Mouse (Mus musculus) hindbrain, embryonic 12.5 days (tissue): ENCODE results near the gene Mast4. TPM values are rescaled to one million over a fixed set of nuclear protein-coding genes. Genes with fewer than 3 reads are reported as not detected.

Source experiments
- ATAC-seq: fragments of 200-750 bp; cut with Nextera tagmentation; 2 replicates; pipeline ENCODE4 v1.8.0; 2017; ENCODE audit warnings: moderate TSS enrichment; ENCODE audit not compliant: low FRiP score
- H3K27ac ChIP-seq: fragments of 300-500 bp; sonication (generic); 2 replicates; pipeline ENCODE4 v1.5.1; 2016; ENCODE audit warnings: mild to moderate bottlenecking
- H3K27me3 ChIP-seq: fragments of 300-500 bp; sonication (generic); 2 replicates; pipeline ENCODE4 v1.6.1; 2016; ENCODE audit warnings: mild to moderate bottlenecking
- H3K36me3 ChIP-seq: fragments of 300-500 bp; sonication (generic); 2 replicates; pipeline ENCODE4 v1.6.1; 2016; ENCODE audit warnings: mild to moderate bottlenecking
- H3K4me1 ChIP-seq: fragments of 300-500 bp; sonication (generic); 2 replicates; pipeline ENCODE4 v1.6.1; 2016
- H3K4me2 ChIP-seq: fragments of 300-500 bp; sonication (generic); replicated peaks from 2 replicates; pipeline ENCODE4 v1.6.1; 2016; ENCODE audit warnings: mild to moderate bottlenecking
- H3K4me3 ChIP-seq: fragments of 300-500 bp; sonication (generic); 2 replicates; pipeline ENCODE4 v1.5.1; 2016; ENCODE audit warnings: mild to moderate bottlenecking
- H3K9ac ChIP-seq: fragments of 300-500 bp; sonication (generic); 2 replicates; pipeline ENCODE4 v1.6.1; 2016; ENCODE audit warnings: mild to moderate bottlenecking, moderate library complexity
- H3K9me3 ChIP-seq: fragments of 300-500 bp; sonication (generic); replicated peaks from 2 replicates; pipeline ENCODE4 v1.6.1; 2016; ENCODE audit warnings: mild to moderate bottlenecking
- WGBS: fragments of 180-500 bp; shearing (Covaris S2); methylation state at CpG from one replicate; pipeline ENCODE4 v1.1.7; 2016; 5-methylcytosine and 5-hydroxymethylcytosine counted together
- polyA plus RNA-seq: library from polyadenylated mRNA; unstranded; fragments of >200 nt; fragmentation: Nextera tagmentation; extraction: Ambion mirVana; gene quantifications from 2 replicates; pipeline ENCODE4 v1.2.1, GENCODE M21; 2016

Mast4 gene
- polyA plus RNA-seq, 1 experiment from 2014 or later, result 38.2 TPM

DNA sequence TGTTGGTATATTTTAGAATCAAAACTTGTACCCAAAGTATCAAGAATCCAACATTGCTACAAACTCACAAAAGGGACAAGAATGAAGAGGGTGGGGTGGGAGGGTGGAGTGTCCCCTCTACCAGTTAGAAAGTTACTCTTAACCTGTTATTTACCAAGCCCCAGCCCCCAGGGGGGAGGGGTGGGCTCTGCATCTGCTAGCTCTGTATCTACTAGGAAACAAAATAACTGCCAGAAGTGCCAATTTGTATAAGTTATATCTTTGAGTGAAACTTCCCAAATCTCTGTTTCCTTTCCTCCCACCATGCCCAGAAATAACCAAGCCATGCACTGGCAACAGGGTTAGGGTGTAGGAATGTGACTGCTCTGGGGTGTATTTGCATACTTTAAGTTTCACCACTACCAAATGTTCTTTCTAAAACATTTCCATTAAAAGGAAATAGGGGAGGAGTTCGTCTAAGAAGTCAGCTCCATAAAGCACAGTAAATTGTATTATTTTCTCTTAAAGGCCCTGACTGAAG, 130.9 kb downstream of the Mast4 start:
- no peak overlapping the region for H3K4me2 ChIP-seq
- H3K36me3 ChIP-seq, result no peaks in the 10 kb centered on the region
- peaks cover 8% of the 10 kb centered on the region for H3K4me1 ChIP-seq
- H3K9me3 ChIP-seq, result no peaks in the 10 kb centered on the region
- no peak overlapping the region for H3K9ac ChIP-seq
- 59% methylated on average over 1 of the region's 1 CpGs for WGBS
- no peak for ATAC-seq
- no peak overlapping the region for H3K27ac ChIP-seq
- no peak overlapping the region for H3K4me3 ChIP-seq
- no peaks in the 10 kb centered on the region for H3K27me3 ChIP-seq

DNA sequence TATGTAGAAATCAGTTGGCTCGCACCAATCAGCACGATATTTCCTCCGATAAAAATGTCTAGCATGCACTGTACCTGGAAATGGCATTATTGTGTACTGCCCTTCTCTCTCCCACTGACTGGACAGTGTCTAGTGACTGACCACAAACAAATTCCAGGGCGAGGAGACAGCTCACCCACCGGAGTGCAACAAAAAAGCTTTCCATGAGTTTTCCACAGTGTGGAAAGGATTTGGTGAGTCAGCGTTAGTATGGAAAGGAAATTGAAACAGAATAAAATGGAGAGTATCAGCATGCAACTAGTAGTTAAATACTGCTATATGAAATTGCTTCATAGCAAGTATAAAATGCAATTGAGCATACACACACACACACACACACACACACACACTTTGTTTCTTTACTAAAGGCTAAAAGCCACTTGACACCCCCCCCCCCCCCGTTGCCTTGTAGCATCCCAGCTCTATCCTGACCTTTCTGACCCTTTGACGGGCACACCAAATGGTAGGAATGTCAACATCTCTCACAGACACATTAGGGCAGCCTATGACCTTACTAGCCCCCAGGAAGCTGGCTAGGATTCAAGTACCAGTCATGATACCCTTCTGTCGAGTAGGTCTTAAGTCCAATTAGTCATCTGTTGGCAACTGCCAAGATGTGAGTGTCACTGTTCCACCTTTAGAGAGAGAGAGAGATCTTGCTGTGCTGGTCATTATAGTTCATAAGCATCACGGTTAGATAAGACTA, 133.1 kb downstream of the Mast4 start:
- Histone ChIP-seq H3K4me1 (peaks cover 14% of the 10 kb centered on the region), H3K27ac (no peak overlapping the region), H3K4me2 (no peak overlapping the region), H3K9me3 (no peaks in the 10 kb centered on the region), H3K9ac (no peak overlapping the region), H3K27me3 (no peaks in the 10 kb centered on the region), H3K4me3 (no peak overlapping the region), H3K36me3 (no peaks in the 10 kb centered on the region)
- ATAC-seq, result no peak
- 71% methylated on average over 10 of the region's 10 CpGs for WGBS

DNA sequence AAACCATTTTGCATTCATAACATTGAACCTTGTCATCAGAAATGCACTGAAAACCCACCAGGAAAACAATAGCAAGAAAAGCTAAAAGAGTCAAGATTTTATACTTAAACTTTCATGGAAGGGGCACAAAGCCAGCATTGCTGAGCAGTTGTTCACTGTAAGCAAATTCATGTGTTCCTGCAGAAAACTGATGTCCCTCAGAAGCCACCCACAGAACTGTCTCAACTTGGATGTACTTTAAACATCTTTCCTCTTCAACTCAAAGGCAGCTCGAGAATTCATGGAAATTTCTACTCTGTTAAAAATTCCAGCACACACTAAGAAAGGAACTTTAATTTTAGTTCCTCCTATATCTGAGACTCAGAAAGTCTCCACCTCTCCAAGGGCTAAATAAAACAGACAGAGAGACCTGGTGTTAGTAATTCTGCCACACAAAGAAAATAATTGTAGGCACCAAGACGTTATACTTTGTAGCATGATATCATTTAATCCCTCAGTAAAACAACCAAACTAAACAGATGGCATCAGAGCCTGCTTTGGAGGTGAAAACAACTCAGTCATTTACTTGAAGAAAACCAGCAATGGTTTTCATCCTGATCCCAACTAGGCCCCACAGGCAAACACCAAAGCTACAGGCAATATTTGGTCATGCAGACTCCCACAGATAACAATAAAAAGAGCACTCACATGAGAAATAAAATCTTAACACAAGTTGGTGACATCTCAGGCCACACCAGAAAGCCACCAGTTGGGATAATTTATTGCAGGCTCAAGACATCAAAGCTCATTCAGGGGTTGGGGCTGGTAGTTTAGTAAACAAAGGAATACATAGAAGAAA, 134.3 kb downstream of the Mast4 start:
- WGBS, result 56% methylated on average over 2 of the region's 2 CpGs
- H3K36me3 ChIP-seq, result no peaks in the 10 kb centered on the region
- H3K4me1 ChIP-seq, result peaks cover 14% of the 10 kb centered on the region
- no peaks in the 10 kb centered on the region for H3K9me3 ChIP-seq
- ATAC-seq, result no peak
- H3K4me3 ChIP-seq, result no peak overlapping the region
- no peak overlapping the region for H3K9ac ChIP-seq
- no peak overlapping the region for H3K27ac ChIP-seq
- no peaks in the 10 kb centered on the region for H3K27me3 ChIP-seq
- H3K4me2 ChIP-seq, result no peak overlapping the region

DNA sequence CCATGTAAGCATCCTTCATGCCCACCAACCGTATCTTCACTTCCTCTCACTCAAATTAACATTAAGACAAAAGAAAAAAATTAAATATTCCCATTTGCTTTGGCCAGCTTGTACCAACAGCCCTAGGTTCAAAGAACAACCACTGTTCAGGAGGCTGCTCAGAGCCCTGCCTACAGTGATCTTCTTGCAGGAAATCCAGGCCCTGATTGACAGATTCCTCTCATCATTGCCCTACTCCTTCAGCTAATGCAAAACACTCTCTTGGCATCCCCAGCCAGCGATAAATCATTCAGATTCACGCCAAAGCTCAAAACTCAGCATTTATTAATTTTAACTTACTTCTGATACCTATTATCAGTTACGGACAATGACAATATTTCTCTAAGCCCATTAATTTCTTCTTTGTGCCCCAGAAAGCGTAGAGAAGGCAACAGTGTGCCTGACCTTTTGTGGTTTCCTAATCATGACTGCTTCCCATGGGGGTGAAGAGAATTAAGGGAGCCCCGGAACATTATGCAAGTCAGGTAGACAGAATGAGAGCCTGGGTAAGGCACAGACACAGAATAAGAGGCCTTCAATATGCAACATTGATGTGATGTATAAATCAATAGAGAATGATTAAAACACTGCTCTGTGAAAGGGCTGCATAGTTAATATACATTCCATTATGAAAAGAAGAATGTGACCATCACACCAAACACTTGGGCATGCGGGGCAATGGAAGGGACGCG, 135.9 kb downstream of the Mast4 start:
- no peaks in the 10 kb centered on the region for H3K27me3 ChIP-seq
- 69% methylated on average over 9 of the region's 9 CpGs for WGBS
- no peak overlapping the region for H3K4me2 ChIP-seq
- no peak overlapping the region for H3K9ac ChIP-seq
- peaks cover 14% of the 10 kb centered on the region for H3K4me1 ChIP-seq
- no peak overlapping the region for H3K4me3 ChIP-seq
- H3K27ac ChIP-seq, result 0 out of 2 replicates have a peak overlapping the region, but pooled peaks have one; percentile 30
- H3K36me3 ChIP-seq, result no peaks in the 10 kb centered on the region
- no peaks in the 10 kb centered on the region for H3K9me3 ChIP-seq
- ATAC-seq, result peak; percentile 69

DNA sequence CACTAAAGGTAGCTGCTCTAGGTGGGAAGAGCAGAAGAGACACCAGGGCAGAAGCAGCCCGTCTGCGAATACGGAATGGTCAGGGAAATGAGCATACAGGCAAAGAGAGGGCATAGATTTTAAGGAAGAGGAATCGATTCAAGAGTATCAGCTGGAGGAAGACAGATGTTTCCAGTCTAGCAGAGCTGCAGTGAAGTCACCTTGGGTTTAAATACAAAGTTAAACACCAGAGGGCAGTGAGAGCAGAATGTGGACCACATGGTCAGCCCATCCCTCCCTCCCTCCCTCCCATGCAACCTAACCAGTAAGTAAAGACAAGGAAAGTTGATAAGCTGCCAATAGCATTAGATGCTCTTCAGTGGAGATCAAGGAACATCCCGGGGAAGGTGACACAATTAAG, 138.0 kb downstream of the Mast4 start:
- no peak for ATAC-seq

DNA sequence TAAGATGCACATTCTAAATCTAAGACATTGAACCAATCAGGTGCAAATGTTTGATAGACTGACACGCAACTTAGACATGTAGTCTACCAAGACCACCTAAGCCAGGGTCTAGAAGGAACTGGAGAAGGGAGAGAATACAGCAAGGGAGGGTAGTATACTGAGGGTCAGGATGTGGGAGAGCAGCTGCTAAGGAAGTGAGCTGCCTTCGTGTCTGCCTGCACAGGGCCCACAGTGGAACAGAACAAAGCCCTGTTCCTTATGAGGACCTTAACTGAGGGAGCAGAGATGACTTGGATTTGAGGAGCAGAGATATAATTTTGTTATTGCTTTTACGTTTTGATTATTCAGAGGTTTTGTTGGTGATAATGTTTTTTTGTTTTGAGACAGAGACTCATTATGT, 138.4 kb downstream of the Mast4 start:
- H3K36me3 ChIP-seq, result no peaks in the 10 kb centered on the region
- ATAC-seq, result no peak
- no peak overlapping the region for H3K27ac ChIP-seq
- H3K4me3 ChIP-seq, result no peak overlapping the region
- no peaks in the 10 kb centered on the region for H3K27me3 ChIP-seq
- no peak overlapping the region for H3K9ac ChIP-seq
- WGBS, result 88% methylated on average over 3 of the region's 3 CpGs
- no peak overlapping the region for H3K4me2 ChIP-seq
- peaks cover 11% of the 10 kb centered on the region for H3K4me1 ChIP-seq
- no peaks in the 10 kb centered on the region for H3K9me3 ChIP-seq

More for the DNA sequence above, 138.0 kb downstream of the Mast4 start:
- Histone ChIP-seq H3K9ac (no peak overlapping the region), H3K4me3 (no peak overlapping the region), H3K4me1 (peaks cover 11% of the 10 kb centered on the region), H3K36me3 (no peaks in the 10 kb centered on the region), H3K27me3 (no peaks in the 10 kb centered on the region), H3K27ac (no peak overlapping the region), H3K4me2 (no peak overlapping the region), H3K9me3 (no peaks in the 10 kb centered on the region)
- WGBS, result 85% methylated on average over 5 of the region's 5 CpGs

DNA sequence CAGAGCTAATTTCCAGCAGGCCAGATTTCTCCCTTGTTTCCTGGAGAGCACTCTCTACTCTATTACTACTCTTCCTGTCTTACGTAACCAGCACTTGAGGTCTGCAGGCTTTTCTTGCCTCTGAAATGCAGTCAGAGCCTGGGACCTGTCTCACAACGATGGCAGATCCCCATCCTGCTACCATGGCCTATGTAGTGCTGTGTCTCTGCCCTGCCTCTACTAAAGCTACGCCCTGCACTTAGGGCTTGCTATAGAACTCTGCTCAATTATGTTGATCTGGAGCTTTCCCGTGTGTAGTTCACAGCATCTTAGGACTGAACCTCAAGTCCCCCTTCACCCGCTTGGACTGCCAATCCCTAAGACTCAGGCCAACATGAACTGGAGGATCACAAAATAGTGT, 150.7 kb downstream of the Mast4 start:
- H3K9ac ChIP-seq, result no peak overlapping the region
- WGBS, result 88% methylated on average over 5 of the region's 5 CpGs

DNA sequence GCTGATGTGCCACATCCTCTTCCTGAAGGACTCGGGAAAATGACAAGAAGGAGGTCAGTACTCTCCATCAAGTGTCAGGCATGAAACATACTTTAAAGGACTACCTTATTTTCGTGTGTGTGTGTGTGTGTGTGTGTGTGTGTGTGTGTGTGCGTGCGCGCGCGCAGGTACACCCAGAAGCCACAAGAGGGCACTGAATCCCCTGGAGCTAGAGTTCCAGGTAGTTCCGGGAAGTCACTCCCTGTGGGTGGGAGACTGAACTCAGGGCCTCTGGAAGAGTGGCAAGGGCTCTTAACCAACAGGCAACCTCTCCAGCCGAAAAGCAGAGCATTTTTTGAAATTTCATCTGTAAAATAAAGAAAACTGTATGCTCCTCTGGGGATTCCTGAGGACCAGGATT, 152.5 kb downstream of the Mast4 start:
- H3K36me3 ChIP-seq, result no peaks in the 10 kb centered on the region
- ATAC-seq, result no peak
- no peaks in the 10 kb centered on the region for H3K27me3 ChIP-seq
- H3K9ac ChIP-seq, result no peak overlapping the region
- H3K4me1 ChIP-seq, result no peaks in the 10 kb centered on the region
- H3K4me2 ChIP-seq, result no peak overlapping the region
- WGBS, result 95% methylated on average over 9 of the region's 9 CpGs
- no peak overlapping the region for H3K27ac ChIP-seq
- no peaks in the 10 kb centered on the region for H3K9me3 ChIP-seq
- no peak overlapping the region for H3K4me3 ChIP-seq

More for the DNA sequence above, 150.7 kb downstream of the Mast4 start:
- no peak for ATAC-seq
- no peaks in the 10 kb centered on the region for H3K36me3 ChIP-seq
- no peak overlapping the region for H3K4me3 ChIP-seq
- H3K9me3 ChIP-seq, result no peaks in the 10 kb centered on the region
- no peaks in the 10 kb centered on the region for H3K27me3 ChIP-seq
- no peak overlapping the region for H3K4me2 ChIP-seq
- no peak overlapping the region for H3K27ac ChIP-seq
- H3K4me1 ChIP-seq, result no peaks in the 10 kb centered on the region

DNA sequence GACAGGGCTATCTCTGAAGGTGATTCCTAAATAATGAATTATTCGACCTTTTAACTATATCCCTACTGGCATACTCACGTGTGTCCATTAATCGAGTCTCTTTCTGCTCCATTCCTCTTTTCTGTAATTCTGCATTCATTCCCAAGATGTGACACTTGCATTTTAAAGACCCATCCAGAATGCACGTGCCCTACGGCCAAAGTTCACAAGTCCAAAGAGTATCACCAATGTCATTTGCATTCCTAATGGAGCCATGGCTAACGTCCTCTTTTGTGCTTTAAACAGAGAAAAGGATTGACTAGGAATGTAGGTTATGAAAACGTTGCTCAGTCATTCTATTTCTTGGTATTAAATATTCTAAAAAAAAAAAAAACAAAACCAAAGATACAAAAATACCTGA, 157.4 kb downstream of the Mast4 start:
- ATAC-seq, result no peak
- H3K4me3 ChIP-seq, result no peak overlapping the region
- no peak overlapping the region for H3K4me2 ChIP-seq
- no peaks in the 10 kb centered on the region for H3K36me3 ChIP-seq
- H3K27me3 ChIP-seq, result no peaks in the 10 kb centered on the region
- no peak overlapping the region for H3K9ac ChIP-seq
- H3K27ac ChIP-seq, result no peak overlapping the region
- peaks cover 6% of the 10 kb centered on the region for H3K4me1 ChIP-seq
- H3K9me3 ChIP-seq, result no peaks in the 10 kb centered on the region
- 46% methylated on average over 7 of the region's 7 CpGs for WGBS

DNA sequence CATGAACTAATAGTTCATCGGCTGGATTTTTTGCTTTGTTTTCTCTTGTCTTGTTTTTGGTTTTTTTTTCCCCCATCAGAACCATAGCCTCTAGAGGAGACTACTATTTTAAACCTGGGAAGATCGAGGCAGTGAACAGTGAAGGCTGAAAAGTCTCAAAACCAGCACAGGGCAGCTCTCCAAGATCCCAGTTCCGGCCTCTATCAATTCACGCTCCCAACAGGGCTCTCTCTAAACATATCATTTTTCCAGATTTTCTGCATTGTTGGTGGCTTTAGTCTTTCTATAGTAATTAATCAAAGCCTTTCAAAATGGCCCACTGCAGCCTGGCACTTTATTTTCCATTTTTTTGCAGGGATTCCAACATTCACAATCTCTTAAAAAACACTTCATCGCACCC, 159.9 kb downstream of the Mast4 start:
- Histone ChIP-seq H3K9me3 (no peaks in the 10 kb centered on the region), H3K27ac (no peak overlapping the region), H3K4me3 (no peak overlapping the region), H3K9ac (no peak overlapping the region), H3K4me2 (no peak overlapping the region), H3K4me1 (peaks cover 6% of the 10 kb centered on the region), H3K36me3 (no peaks in the 10 kb centered on the region), H3K27me3 (no peaks in the 10 kb centered on the region)
- WGBS, result 70% methylated on average over 5 of the region's 5 CpGs
- ATAC-seq, result no peak

DNA sequence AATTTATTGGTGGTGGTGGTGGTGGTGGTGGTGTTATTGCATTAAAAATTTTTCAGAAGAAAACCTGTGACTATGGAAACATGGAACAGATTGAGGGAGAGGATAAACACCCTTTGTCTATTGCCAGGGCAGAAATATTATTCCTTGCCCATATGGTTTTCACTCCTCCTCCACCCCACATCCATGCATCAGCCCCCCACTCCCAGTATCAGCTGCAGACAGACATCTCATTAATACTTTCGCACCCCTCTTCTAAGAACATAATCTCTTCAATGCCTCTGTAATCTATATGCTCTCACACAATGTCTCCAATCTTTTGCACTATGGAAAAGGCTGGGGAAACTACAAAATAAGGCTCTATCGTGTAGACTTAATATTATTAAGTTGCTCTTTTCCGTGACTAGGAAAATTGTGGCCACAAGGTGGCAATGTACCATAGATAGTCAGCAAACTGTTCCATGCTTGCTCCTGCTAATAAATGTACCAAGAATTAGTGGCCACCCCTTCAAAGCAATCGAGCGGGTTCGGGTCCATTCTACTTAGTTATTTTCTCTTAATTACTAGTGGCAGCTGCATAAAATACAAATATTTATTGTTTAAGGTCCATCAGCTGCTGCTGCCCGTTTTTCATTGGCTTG, 160.6 kb downstream of the Mast4 start:
- Histone ChIP-seq H3K27ac (no peak overlapping the region), H3K9me3 (no peaks in the 10 kb centered on the region), H3K36me3 (no peaks in the 10 kb centered on the region), H3K4me2 (no peak overlapping the region), H3K9ac (no peak overlapping the region), H3K4me3 (no peak overlapping the region), H3K27me3 (no peaks in the 10 kb centered on the region), H3K4me1 (peaks cover 6% of the 10 kb centered on the region)
- ATAC-seq, result 0 out of 2 replicates have a peak, but pooled peaks have one; percentile 30
- whole genome bisulfite sequencing, result 33% methylated on average over 7 of the region's 7 CpGs

DNA sequence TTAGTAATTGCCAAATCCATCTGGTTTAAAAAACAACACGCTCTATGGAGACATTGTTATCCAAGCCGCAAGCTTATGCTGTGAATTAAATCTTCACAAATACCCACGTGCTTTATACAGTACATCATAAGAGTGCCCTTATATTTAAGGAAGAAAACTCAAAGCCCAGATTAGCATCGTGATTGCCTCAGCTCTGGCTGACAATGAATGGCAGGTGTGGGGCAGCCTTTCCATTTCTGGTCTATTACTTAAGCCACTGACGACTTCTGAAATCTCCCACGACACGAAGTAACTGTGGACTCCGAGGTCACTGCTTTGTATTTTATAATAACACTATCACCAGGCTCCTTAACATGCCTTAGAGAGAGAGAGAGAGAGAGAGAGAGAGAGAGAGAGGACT, 182.4 kb downstream of the Mast4 start:
- Histone ChIP-seq H3K9ac (no peak overlapping the region), H3K27ac (no peak overlapping the region), H3K4me2 (no peak overlapping the region), H3K9me3 (no peaks in the 10 kb centered on the region), H3K4me1 (peaks cover 13% of the 10 kb centered on the region), H3K4me3 (no peak overlapping the region), H3K36me3 (no peaks in the 10 kb centered on the region), H3K27me3 (no peaks in the 10 kb centered on the region)
- 82% methylated on average over 8 of the region's 8 CpGs for WGBS
- no peak for ATAC-seq
